Mouse (Mus musculus) E14TG2a.4 (cell line): ENCODE measurements around the gene Dnajb2.

ENCODE experiments used
- CTCF ChIP-seq: conservative IDR thresholded peaks from 2 replicates; pipeline ENCODE4 v1.5.1; 2014; ENCODE audit warnings: low read length
- NANOG ChIP-seq: IDR thresholded peaks from 2 replicates; pipeline ENCODE4 v1.6.1; 2014; ENCODE audit warnings: borderline replicate concordance, low read length, mixed read lengths
- POU5F1 ChIP-seq: IDR thresholded peaks from 2 replicates; pipeline ENCODE4 v1.6.1; 2014; ENCODE audit warnings: low read length, borderline replicate concordance

GRCm38 (mm10) chr1:75226138-75226537 is 10.1 kb upstream of the Dnajb2 start:
- TF ChIP-seq CTCF, result no peak
- TF ChIP-seq POU5F1, result no peak
- TF ChIP-seq NANOG, result no peak
